Mouse (Mus musculus): ENCODE data around the gene Rassf8.

The Rassf8 gene

GRCm38 (mm10) chr6:145746132-145746849, at the start of gene Rassf8:
TSS of gene Rassf8 (plus strand) at chr6:145746748.
- DNase-seq (ENCODE audit: low spot score) = peak; percentile 90

DNA sequence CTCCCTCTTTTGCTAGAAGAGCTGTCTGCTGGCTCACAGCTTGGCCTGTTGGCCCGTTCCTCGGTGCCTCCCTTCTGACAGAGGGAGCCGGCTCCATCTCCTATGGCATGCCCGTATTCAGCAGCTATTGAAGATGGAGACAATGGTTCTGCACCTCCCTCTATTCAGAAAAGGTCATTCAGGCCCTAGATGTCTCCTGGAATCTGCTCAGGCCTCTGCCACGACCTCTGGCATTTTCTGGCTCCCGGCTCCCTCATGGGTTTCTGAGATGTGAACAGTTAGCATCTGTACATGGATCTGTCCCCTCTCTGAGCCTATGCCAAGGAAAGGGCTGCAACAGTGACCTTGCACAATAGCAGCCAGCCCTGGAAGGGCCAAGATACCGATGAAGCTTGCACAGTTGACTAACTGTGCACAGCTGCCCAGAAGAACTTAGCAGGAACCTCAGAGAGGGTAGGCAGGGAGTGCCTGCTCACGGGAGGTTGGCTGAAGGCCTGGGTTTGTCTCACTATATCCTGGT, 45.5 kb upstream of the Rassf8 start:
- DNase-seq (ENCODE audit: low spot score) = peak; percentile 34

- no peak for DNase-seq (ENCODE audit: low spot score)
These were observed 42.9 kb upstream of the Rassf8 start for GRCm38 (mm10) chr6:145703667-145704066.

- no peak for DNase-seq (ENCODE audit: low spot score)
These were observed 36.4 kb upstream of the Rassf8 start for GRCm38 (mm10) chr6:145709956-145710720.

DNA sequence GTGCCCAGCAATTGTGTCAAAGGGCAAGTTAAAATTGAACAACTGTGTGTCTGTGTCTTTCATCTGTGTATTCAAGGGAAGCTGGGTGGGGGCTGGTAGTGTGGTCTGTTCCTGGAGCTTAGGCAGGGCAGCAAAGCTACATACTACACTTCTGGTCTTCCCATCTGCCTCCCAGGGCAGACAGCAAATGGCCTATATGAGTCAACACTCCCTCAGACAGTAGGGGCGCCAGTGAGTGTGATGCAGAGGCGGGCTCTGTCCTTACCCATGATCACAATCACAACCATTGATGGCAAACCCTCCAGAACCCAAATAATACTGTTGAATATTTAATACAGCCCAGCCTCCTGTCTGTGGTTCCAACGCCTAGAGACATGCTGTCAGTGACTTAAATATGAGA, 35.8 kb upstream of the Rassf8 start:
- DNase-seq (ENCODE audit: low spot score) = no peak

DNA sequence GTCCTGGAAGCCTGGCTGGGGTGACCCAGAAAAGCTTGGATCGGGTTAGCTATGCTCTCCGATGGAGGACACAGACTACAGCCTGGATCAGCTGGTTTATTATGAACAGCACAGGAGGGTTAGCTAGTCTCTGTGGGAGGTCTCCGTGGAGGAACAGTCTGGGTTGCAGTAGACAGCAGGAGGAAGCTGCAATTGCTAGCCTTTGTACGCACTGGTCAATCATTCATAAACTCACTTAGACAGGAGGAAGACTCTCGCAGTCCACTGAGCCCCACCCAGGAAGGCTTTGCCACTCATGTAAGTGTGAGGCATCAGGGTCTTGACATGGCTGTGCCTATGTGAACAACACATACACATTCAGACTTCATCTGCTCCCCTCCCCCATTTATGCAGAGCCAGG, 35.2 kb upstream of the Rassf8 start:
- DNase-seq (ENCODE audit: low spot score) = no peak

DNA sequence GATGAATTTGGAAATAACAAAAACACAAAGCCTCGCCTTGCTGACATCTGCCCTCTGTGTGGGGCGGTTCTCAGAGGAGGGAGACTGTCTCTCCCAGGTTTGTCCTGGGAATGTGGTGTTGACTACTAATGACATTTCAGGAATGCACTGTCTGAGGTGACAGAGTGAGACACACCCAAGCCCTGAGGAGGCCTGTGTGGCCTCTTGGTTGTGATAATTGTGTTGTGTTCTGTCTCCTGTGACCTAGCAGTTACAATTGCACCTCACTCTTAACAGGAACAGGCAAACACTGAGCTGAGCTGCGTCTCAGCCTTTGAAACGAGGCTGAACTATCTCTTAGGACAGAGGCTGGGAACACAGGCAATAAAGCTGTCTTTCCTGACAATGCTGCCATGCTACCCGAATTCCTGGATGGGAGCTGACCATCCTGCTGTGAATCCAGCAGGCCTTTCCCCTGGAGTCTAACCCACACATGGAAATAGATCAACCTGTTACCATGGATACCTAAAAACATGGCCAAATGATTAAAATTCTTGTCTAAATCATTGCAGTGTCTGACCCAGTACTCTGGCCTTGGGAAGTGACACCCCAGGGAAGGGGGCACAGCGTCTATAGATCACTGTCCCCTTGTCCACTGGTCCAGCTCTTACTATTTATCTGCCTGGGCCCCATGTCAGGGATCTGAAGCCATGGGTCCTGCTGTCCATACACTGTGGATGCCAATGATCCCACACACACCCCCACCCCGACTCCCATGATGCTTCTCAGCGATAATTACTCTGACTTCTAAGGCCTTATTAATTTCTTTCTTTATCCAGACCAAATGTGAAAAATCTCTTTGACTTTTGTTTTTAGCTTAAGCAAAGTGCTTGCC, 33.1 kb upstream of the Rassf8 start:
- DNase-seq (ENCODE audit: low spot score) = no peak

DNA sequence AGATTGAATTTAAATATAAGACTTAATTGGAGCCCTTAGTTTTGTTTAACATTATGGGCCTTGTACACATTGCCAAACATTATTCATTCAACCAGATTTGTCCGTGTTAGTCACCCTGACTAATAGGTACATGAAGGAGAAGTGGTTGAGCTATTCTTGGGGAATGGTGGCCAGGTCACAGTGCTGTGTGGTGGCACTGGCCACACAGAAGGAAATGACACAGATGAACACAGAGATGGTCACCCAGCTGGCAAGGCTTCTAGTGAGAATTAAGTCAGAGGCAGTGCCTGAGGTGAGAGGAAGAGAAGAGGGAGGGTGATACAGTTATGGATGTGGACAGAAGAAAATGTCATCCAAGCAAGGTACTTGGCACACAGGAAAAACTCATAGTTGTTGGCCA, 32.4 kb upstream of the Rassf8 start:
- DNase-seq (ENCODE audit: low spot score) = no peak

GRCm38 (mm10) chr6:145722596-145722995, 24.0 kb upstream of the Rassf8 start:
- no peak for DNase-seq (ENCODE audit: low spot score)

DNA sequence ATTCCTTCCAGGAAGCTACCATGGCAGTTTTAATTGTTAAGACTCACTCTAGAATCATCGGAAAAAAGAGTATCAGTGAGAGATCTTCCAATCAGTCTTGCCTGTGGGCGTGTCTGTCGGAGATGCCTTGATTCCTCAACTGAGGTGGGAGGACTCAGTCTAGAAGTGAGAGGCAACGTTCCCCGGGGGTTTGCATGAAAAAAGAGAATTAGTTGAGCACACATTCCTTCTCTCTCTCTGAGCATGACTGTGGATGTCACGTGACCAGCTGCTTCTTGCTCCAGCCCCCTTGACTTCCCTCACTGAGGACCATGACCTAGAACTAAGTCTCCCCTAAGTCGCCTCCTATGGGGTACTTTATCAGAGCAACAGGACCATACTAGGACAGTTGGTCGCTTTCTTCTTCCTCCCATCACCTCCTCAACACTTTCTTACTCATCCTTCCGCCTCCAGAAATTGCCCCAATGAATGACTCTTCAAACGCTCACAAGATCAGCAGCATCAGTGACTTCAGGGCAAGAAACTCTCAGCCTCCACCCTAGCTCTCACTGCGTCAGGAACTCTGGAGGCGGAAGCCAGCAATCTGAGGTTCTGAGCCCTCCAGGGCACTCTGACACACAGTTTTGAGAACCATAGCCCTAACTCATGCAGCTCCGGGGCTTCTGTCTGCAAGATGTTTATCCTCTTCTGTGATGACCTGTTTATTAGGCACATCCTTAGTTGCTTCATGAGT, 23.3 kb upstream of the Rassf8 start:
- DNase-seq (ENCODE audit: low spot score) = no peak

DNA sequence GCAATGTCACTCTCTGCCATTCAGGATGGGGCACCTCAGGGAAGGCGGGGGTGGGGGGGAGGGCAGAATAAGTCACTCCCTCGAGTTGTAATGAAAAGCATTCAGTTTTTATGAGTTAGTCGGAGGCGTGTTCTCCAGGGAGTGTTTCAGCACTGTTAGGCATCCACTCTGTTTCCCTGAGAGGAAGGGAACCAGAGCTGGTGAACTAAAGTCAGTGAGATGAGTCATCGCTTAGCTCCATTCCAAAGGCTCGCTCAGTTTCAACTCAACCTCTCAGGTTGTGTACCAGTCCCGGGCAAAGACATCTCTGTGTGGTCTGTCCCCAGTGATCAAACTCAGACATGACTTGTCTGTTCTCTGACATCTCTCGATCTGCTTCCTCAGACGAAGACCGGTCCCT, 20.7 kb upstream of the Rassf8 start:
- no peak for DNase-seq (ENCODE audit: low spot score)

GRCm38 (mm10) chr6:145726986-145727385, 19.6 kb upstream of the Rassf8 start:
- DNase-seq (ENCODE audit: low spot score) = no peak

DNA sequence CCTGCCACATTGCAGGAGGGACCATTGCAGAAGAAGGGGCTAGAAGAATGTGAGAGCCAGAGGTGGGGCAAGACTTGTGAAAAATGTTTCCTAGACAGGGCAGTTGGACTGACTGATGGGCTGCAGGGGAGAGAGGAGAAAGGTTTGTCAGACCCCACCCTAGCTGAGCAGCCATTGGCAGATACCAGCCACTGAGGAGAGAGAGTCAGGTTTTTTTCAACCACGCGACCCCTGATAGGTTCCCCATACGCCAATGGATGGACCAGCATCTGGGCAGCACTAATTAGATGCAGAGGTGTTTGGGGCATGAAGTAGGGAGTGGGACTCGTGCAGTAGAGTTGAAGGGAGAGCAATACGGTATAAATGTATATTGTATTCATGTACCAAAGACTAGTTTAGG, 13.7 kb upstream of the Rassf8 start:
- DNase-seq (ENCODE audit: low spot score) = no peak

DNA sequence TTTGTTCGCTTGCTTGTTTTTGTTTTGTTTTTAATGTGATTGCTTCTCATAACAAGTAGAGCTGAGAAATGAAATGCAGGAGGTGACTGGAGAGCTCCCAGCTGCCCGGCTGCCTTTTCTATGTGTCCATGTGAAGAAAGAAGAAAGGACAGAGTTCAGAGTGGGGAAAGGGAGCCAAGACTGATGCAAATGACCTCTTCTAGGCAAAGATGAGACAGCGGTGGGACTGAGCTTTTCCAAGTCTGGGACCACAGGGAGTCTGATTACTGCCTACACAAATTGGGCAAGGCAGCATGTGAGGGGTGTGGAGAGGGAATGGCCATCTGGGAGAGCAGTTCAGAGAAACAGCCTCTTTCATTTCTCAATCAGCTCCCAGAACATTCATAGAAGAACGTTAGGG, 13.3 kb upstream of the Rassf8 start:
- no peak for DNase-seq (ENCODE audit: low spot score)

DNA sequence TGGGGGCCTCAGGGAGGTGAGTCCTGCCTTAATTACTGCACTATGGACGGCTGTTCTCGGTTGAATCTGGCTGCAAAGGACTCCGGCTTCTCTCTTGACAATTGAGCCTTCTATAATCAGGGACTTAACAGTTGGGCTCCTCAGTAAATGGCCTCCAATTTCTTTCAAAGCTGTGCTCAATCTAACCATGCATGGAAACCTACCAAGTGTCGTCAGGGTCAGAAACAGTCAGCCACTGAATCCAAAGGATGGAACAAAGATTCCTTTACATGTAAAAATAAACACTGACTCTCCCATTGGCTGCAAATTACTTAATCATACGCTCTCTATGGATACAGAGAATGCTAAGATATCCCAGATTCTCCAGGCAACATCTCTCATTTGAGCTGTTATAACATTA, 12.6 kb upstream of the Rassf8 start:
- no peak for DNase-seq (ENCODE audit: low spot score)

- no peak for DNase-seq (ENCODE audit: low spot score)
These were observed 10.4 kb upstream of the Rassf8 start for GRCm38 (mm10) chr6:145736099-145736498.

- no peak for DNase-seq (ENCODE audit: low spot score)
These were observed 7.3 kb upstream of the Rassf8 start for GRCm38 (mm10) chr6:145739231-145739630.

GRCm38 (mm10) chr6:145740011-145740410, 6.5 kb upstream of the Rassf8 start:
- no peak for DNase-seq (ENCODE audit: low spot score)

GRCm38 (mm10) chr6:145745291-145745690, 1.3 kb upstream of the Rassf8 start:
- no peak for DNase-seq (ENCODE audit: low spot score)

- peak; percentile 29 for DNase-seq (ENCODE audit: low spot score)
These were observed 548 bp downstream of the Rassf8 start for GRCm38 (mm10) chr6:145746921-145747670.

All from ovary, adult 18-20 months (tissue).